Mouse (Mus musculus): ENCODE data around the gene Gm8879.
A peak's percentile ranks its signal among the peaks of the same experiment; 100 is the strongest.
"Not testable (repeated sequence)": the region's sequence is repeated elsewhere in the genome, so short reads cannot be mapped to it uniquely, and the experiment has no call there.

Gene Gm8879

GRCm38 (mm10) chr5:11127334-11127733 lies at the start of gene Gm8879:
Gene Gm8879, plus strand, starts transcription at chr5:11127634.
- DNase-seq (ENCODE audit: low spot score) = not testable (repeated sequence)

DNA sequence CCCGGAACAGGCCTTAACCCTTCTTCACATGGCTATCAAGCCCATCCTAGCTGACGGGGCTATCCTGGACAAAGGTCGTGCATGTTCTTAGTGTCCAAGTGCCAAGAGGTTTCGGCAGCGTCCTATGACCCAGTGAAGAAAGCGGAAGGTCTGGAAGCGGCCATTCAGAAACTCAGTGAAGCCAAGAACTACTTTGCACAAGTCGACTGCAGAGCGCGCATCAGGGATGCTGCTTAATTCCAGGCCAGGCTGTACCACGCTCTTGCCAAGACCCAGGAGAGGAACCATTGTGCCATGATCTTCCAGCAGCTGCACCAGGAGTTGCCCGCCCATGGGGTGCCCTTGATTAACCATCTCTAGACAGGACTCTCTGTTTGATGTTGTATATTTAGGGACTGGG lies 10.6 kb downstream of the Gm8879 start:
- peak; percentile 39 for DNase-seq (ENCODE audit: low spot score)

Data from testis, postnatal 10 days (tissue).